Mouse (Mus musculus): ENCODE data around the gene Slc45a1.

Gene Slc45a1

GRCm38 (mm10) chr4:150651390-150652277 lies at the start of gene Slc45a1:
TSS of gene Slc45a1 (minus strand) at chr4:150652174.
- no peak for DNase-seq

GRCm38 (mm10) chr4:150700849-150701248 lies 48.9 kb upstream of the Slc45a1 start:
- no peak for DNase-seq

GRCm38 (mm10) chr4:150694434-150695108 lies 42.6 kb upstream of the Slc45a1 start:
- DNase-seq, result peak; percentile 88

GRCm38 (mm10) chr4:150692861-150693403 lies 41.0 kb upstream of the Slc45a1 start:
- no peak for DNase-seq

GRCm38 (mm10) chr4:150690759-150691158 lies 38.8 kb upstream of the Slc45a1 start:
- peak; percentile 97 for DNase-seq

GRCm38 (mm10) chr4:150689553-150689952 lies 37.6 kb upstream of the Slc45a1 start:
- peak; percentile 86 for DNase-seq

- peak; percentile 78 for DNase-seq
Measured at GRCm38 (mm10) chr4:150687126-150687753, 35.3 kb upstream of the Slc45a1 start.

GRCm38 (mm10) chr4:150686538-150686937 lies 34.6 kb upstream of the Slc45a1 start:
- no peak for DNase-seq

GRCm38 (mm10) chr4:150685778-150686493 lies 34.0 kb upstream of the Slc45a1 start:
- peak; percentile 93 for DNase-seq

- no peak for DNase-seq
Measured at GRCm38 (mm10) chr4:150685043-150685777, 33.2 kb upstream of the Slc45a1 start.

- no peak for DNase-seq
Measured at GRCm38 (mm10) chr4:150680373-150680772, 28.4 kb upstream of the Slc45a1 start.

- DNase-seq, result no peak
Measured at GRCm38 (mm10) chr4:150678789-150679188, 26.8 kb upstream of the Slc45a1 start.

GRCm38 (mm10) chr4:150677846-150678224 lies 25.9 kb upstream of the Slc45a1 start:
- DNase-seq, result no peak

GRCm38 (mm10) chr4:150677126-150677845 lies 25.3 kb upstream of the Slc45a1 start:
- DNase-seq, result no peak

GRCm38 (mm10) chr4:150676029-150676428 lies 24.1 kb upstream of the Slc45a1 start:
- no peak for DNase-seq

GRCm38 (mm10) chr4:150675274-150675673 lies 23.3 kb upstream of the Slc45a1 start:
- no peak for DNase-seq

GRCm38 (mm10) chr4:150665806-150666205 lies 13.8 kb upstream of the Slc45a1 start:
- no peak for DNase-seq

- DNase-seq, result no peak
Measured at GRCm38 (mm10) chr4:150664726-150665125, 12.8 kb upstream of the Slc45a1 start.

GRCm38 (mm10) chr4:150663192-150663591 lies 11.2 kb upstream of the Slc45a1 start:
- DNase-seq, result no peak

GRCm38 (mm10) chr4:150661886-150662285 lies 9.9 kb upstream of the Slc45a1 start:
- DNase-seq, result no peak

All from heart, adult 11 months (tissue).